Mouse (Mus musculus) intestine, postnatal 0 days (tissue): ENCODE measurements around the gene Dab1. TPM values are rescaled to one million over a fixed set of nuclear protein-coding genes. Genes with fewer than 3 reads are reported as not detected.

Experiments used
- ATAC-seq: fragments of 200-750 bp; cut with Nextera tagmentation; 2 replicates; pipeline ENCODE4 v1.8.0; 2017; ENCODE audit warnings: mild to moderate bottlenecking, moderate TSS enrichment, moderate library complexity
- H3K27ac ChIP-seq: fragments of 300-500 bp; sonication (generic); 2 replicates; pipeline ENCODE4 v1.5.1; 2014; ENCODE audit warnings: mild to moderate bottlenecking, low read depth, low read length, moderate library complexity
- H3K27me3 ChIP-seq: fragments of 300-500 bp; sonication (generic); replicated peaks from 2 replicates; pipeline ENCODE4 v1.6.1; 2014; ENCODE audit warnings: low read length, mixed read lengths; ENCODE audit not compliant: control insufficient read depth, insufficient read depth
- H3K36me3 ChIP-seq: fragments of 300-500 bp; sonication (generic); 2 replicates; pipeline ENCODE4 v1.6.1; 2014; ENCODE audit warnings: mild to moderate bottlenecking, moderate library complexity; ENCODE audit not compliant: control insufficient read depth, insufficient read depth
- H3K4me1 ChIP-seq: fragments of 300-500 bp; sonication (generic); replicated peaks from 2 replicates; pipeline ENCODE4 v1.6.1; 2014; ENCODE audit warnings: antibody characterized with exemption, low read length, mixed read lengths; ENCODE audit not compliant: control insufficient read depth, insufficient read depth
- H3K4me2 ChIP-seq: fragments of 300-500 bp; sonication (generic); replicated peaks from 2 replicates; pipeline ENCODE4 v1.6.1; 2014; ENCODE audit warnings: low read depth, mild to moderate bottlenecking, moderate library complexity
- H3K4me3 ChIP-seq: fragments of 300-500 bp; sonication (generic); 2 replicates; pipeline ENCODE4 v1.5.1; 2014; ENCODE audit warnings: low read depth, low read length
- H3K9ac ChIP-seq: fragments of 300-500 bp; sonication (generic); 2 replicates; pipeline ENCODE4 v1.6.1; 2014; ENCODE audit warnings: mild to moderate bottlenecking, low read depth, low read length
- H3K9me3 ChIP-seq: fragments of 300-500 bp; sonication (generic); 2 replicates; pipeline ENCODE4 v1.6.1; 2016; ENCODE audit warnings: mixed run types; ENCODE audit not compliant: control insufficient read depth
- CTCF ChIP-seq: sonication (generic); IDR thresholded peaks from 2 replicates; pipeline ENCODE4 v1.5.1; 2016; ENCODE audit warnings: low read depth, mild to moderate bottlenecking, control low read depth, antibody characterized with exemption, moderate library complexity
- WGBS: fragments of 180-500 bp; shearing (Covaris S2); extraction: QIAGEN DNeasy Blood & Tissue Kit; methylation state at CpG from one replicate; pipeline ENCODE4 v1.1.7; 2014; 5-methylcytosine and 5-hydroxymethylcytosine counted together
- polyA plus RNA-seq: library from polyadenylated mRNA; unstranded; fragments of >200 nt; fragmentation: Nextera tagmentation; extraction: Ambion mirVana; gene quantifications from 2 replicates; pipeline ENCODE4 v1.2.1, GENCODE M21; 2015

Gene Dab1
- polyA plus RNA-seq, 1 experiment from 2014 or later: 61.3 TPM

GRCm38 (mm10) chr4:104604298-104604697 lies 985.1 kb downstream of the Dab1 start:
- Histone ChIP-seq H3K27me3 (no peaks in the 10 kb centered on the region), H3K4me2 (no peak overlapping the region), H3K36me3 (no peaks in the 10 kb centered on the region), H3K9me3 (no peaks in the 10 kb centered on the region), H3K9ac (no peak overlapping the region), H3K4me3 (no peak overlapping the region), H3K4me1 (no peaks in the 10 kb centered on the region), H3K27ac (no peak overlapping the region)
- ATAC-seq: no peak
- WGBS: 89% methylated on average over 2 of the region's 2 CpGs
- TF ChIP-seq CTCF: no peak

DNA sequence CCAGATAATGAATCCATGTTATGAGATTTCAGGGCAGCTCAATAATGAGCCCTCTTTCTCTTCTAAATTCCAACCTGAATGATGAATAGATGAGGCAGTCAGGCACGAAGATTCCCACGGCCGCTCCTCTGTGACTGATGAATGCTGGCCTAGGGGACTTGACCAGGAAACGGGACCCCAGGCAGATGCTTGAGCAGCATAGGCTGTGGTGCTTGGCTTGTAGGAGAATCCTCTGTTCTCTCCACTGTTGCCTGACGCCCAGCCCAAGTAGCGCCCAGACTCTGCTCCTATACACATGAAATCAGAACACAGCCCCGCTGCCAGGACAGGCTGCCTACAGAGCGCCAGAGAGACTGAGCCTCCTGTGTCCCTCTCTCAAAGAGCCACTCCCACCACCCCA lies 987.7 kb downstream of the Dab1 start:
- Histone ChIP-seq H3K27ac (no peak overlapping the region), H3K4me1 (no peaks in the 10 kb centered on the region), H3K4me2 (no peak overlapping the region), H3K9me3 (no peaks in the 10 kb centered on the region), H3K9ac (no peak overlapping the region), H3K36me3 (no peaks in the 10 kb centered on the region), H3K27me3 (no peaks in the 10 kb centered on the region), H3K4me3 (no peak overlapping the region)
- TF ChIP-seq CTCF: no peak
- 73% methylated on average over 8 of the region's 8 CpGs for WGBS
- no peak for ATAC-seq

- H3K4me1 ChIP-seq: no peaks in the 10 kb centered on the region
- no peak overlapping the region for H3K9ac ChIP-seq
- TF ChIP-seq CTCF: no peak
- ATAC-seq: no peak
- no peak overlapping the region for H3K4me2 ChIP-seq
- no peaks in the 10 kb centered on the region for H3K9me3 ChIP-seq
- no peaks in the 10 kb centered on the region for H3K27me3 ChIP-seq
- H3K27ac ChIP-seq: no peak overlapping the region
- H3K4me3 ChIP-seq: no peak overlapping the region
- 64% methylated on average over 5 of the region's 5 CpGs for WGBS
- no peaks in the 10 kb centered on the region for H3K36me3 ChIP-seq
Measured at GRCm38 (mm10) chr4:104607636-104608035, 988.5 kb downstream of the Dab1 start.

DNA sequence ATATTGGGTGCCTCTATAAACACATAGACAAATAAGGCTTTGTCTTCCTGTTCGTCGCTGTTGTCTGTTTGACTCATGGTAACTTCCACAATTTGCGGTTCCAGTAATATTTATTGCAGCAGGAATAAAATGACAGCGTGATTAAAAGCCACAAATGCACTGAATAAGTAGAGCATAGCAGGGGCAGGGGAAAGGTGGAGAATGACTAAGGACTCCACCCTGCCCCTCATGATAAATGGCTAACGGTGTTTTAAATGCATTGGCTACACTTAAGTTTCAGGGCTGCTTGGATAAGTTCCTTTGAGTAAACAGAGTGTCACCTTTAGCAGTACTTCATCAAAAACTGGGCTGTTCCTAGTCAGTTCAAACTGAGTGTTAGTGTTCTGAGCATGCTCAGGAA lies 1000.3 kb downstream of the Dab1 start:
- Histone ChIP-seq H3K4me1 (no peaks in the 10 kb centered on the region), H3K4me3 (no peak overlapping the region), H3K27ac (no peak overlapping the region), H3K9me3 (no peaks in the 10 kb centered on the region), H3K4me2 (no peak overlapping the region), H3K9ac (no peak overlapping the region), H3K36me3 (no peaks in the 10 kb centered on the region), H3K27me3 (no peaks in the 10 kb centered on the region)
- 41% methylated on average over 5 of the region's 5 CpGs for WGBS
- no peak for TF ChIP-seq CTCF
- ATAC-seq: no peak

DNA sequence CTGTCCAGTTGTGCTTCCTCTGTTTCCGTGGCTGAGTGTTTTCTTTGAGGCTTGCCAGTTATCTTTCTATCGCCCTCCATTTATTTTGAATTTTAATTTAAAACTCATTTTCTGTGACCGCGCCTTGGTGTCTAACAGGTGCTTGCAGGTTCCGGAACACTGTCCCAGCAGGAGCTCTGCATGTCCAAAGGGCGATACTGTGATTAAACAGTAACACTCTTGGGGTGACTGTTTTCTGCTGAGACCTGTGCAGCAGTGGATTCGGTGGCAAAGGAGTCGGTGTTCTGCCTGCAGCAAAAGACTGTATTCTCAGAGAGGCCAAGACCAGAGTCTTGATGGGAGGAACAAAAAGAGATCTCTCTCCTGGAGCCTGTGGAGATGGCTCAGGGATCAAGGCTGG lies 1006.2 kb downstream of the Dab1 start:
- Histone ChIP-seq H3K4me2 (no peak overlapping the region), H3K9me3 (no peaks in the 10 kb centered on the region), H3K36me3 (no peaks in the 10 kb centered on the region), H3K4me3 (no peak overlapping the region), H3K27me3 (no peaks in the 10 kb centered on the region), H3K4me1 (no peaks in the 10 kb centered on the region), H3K27ac (no peak overlapping the region), H3K9ac (no peak overlapping the region)
- 61% methylated on average over 8 of the region's 8 CpGs for WGBS
- no peak for TF ChIP-seq CTCF
- no peak for ATAC-seq

DNA sequence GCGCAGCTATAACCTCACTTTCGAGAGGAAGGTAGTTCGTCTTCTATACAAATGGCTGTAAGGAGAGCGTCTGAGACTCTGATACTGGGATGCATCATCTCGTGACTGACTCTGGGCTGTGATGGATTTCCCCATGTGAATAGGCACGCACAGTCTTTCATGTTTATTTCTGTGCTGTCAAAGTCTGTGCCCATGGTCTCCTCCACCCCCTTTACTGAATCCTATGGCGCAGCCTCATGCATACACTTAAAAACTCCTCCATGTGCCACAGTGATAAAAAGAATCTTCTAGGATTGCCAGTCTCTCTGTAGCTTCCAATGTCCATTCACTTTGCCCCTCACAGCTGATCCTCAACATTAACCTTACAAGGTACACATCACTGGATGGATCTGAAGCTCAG lies 1009.5 kb downstream of the Dab1 start:
- whole genome bisulfite sequencing: 82% methylated on average over 7 of the region's 7 CpGs

DNA sequence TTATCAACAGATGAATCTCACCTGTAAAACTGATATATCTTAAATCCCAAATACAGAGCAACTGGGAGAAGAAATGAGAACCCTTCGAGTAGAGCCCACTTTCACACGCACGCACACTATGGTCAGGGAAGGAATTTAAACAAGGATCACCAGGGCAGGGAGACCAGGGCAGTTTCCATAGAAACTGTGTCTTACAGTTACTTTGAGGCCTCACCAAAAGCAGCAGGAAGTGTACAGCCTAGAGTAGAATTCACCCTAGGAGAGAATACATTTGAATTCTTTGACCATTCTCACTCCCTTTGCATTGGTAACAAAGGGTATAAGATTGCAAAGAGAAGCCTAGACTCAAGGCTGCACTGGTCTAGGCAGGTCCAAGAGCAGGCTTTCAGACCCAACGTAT lies 1017.9 kb downstream of the Dab1 start:
- 91% methylated on average over 4 of the region's 4 CpGs for WGBS
- H3K4me1 ChIP-seq: no peaks in the 10 kb centered on the region
- H3K4me2 ChIP-seq: no peak overlapping the region
- no peak overlapping the region for H3K9ac ChIP-seq
- no peak overlapping the region for H3K27ac ChIP-seq
- H3K36me3 ChIP-seq: no peaks in the 10 kb centered on the region
- no peak for TF ChIP-seq CTCF
- no peak for ATAC-seq
- no peaks in the 10 kb centered on the region for H3K27me3 ChIP-seq
- no peaks in the 10 kb centered on the region for H3K9me3 ChIP-seq
- no peak overlapping the region for H3K4me3 ChIP-seq

More for the DNA sequence above, 1009.5 kb downstream of the Dab1 start:
- Histone ChIP-seq H3K4me2 (no peak overlapping the region), H3K27ac (no peak overlapping the region), H3K36me3 (no peaks in the 10 kb centered on the region), H3K27me3 (no peaks in the 10 kb centered on the region), H3K4me3 (no peak overlapping the region), H3K4me1 (no peaks in the 10 kb centered on the region), H3K9me3 (no peaks in the 10 kb centered on the region), H3K9ac (no peak overlapping the region)
- no peak for ATAC-seq
- no peak for TF ChIP-seq CTCF
